Mouse (Mus musculus) lung, adult 18-20 months (tissue): ENCODE results near the gene Dcaf5.

Experiments
- DNase-seq, 2 experiments: peaks; one replicate each; pipeline ENCODE4 v3.0.0; 2022; ENCODE audit warnings: mixed read lengths in 2 of 2

Dcaf5 gene

DNA sequence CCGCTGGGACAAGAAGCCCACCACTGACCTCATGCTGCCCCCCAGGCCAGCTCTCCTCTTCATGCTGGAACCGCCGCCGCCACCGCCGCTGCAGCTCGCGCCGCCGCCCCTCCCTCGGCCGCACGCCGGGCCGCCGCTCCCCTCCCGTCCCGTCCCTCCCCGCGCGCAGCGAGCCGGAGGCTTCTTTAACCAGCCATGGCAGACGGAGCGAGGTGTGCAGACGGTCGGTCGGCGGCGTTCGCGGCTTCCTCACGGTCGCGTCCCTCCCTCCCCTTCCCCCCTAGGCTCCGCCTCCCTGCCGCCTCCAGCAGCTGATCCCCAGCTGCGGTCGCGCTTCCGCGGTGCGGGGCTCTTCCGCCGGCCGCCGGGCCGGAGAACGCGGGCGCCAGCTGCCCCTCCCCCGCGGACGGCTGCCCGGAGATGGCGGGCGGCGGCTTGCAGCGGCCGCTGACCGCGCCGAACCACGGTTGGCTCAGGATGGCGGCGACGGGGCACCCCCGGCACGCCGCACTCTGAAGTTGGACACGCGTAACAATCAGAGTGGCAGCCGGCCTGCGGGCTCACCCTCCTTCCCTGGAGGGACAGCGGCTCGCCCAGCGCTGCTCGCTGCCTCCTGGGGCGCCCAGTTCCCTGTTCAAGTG, at the start of gene Dcaf5:
Dcaf5 (minus strand) TSS at position 266 of the 641 bp plus-strand sequence.
- DNase-seq, result peak; percentile 81 to 85

DNA sequence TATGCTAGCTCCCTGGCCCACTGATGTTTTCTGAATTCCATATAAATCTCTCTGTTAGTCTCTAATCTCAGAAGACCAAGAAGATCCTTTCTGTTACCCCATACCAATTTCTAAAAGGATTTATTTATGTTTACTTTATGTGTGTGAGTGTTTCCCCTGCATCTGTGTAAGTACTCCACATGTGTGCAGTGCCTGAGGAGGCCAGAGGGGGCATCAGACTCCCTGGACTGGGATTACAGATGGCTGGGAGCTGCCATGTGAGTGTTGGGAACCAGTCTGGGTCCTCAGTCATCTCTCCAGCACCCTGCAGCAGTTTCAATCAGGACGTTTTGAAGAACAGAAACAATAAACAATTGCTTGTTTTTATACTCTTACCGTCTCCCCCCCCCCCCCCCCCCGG, 47.0 kb upstream of the Dcaf5 start:
- no peak for DNase-seq

DNA sequence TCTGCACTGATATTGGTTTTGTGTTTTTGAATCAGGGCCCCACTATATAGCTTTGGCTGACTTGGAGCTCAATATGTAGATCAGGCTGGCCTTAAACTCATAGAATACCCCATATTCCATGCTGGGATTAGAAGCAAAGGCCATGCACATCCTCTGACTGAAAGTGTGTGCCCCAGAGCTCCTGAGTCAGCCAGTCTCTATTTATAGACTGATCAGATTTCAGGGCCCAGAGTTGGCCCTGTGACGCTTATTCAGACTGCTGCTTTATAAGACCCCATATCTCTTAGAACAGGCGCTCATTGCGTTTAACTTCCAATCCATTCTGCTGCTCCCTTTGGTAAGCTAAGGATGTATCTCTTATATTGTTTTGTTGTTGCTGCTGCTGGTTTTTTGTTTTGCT, 43.6 kb upstream of the Dcaf5 start:
- no peak for DNase-seq

DNA sequence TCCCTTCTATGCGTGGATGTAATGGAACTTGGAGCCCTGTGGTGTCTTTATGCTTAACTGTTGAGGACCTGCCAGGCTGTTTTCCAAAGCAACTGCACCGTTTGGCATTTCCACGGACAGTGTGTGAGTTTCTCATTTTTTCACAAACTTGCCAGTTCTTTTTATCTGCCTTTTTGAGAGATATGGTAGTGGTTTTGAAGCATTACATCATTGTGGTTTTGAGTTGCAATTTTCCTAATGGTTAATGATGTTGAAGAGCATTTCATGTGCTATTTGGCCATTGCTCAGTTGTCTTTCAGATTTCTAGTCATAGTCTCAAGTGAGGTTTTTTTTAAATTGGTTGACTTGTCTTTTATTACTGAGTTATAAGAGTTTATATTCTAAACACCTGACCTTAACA, 37.3 kb upstream of the Dcaf5 start:
- no peak for DNase-seq

DNA sequence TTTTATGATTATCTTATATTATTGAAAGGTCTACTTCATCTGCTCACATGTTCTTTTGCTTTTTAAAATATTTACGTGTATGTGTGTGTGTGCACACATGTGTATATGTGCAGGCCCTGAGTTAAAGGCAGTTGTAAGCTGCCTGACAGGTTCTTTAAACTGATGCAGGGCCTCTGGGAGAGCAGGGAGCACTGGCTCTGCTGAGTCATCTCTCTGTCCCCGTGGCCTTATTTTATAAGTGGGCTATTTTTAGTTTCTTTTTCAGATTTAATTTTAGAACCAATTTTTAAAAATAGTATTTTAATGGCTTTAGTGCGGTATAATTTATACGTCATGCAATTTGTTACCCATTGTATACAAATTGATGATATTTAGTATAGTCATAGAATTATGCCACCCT, 35.5 kb upstream of the Dcaf5 start:
- no peak for DNase-seq

DNA sequence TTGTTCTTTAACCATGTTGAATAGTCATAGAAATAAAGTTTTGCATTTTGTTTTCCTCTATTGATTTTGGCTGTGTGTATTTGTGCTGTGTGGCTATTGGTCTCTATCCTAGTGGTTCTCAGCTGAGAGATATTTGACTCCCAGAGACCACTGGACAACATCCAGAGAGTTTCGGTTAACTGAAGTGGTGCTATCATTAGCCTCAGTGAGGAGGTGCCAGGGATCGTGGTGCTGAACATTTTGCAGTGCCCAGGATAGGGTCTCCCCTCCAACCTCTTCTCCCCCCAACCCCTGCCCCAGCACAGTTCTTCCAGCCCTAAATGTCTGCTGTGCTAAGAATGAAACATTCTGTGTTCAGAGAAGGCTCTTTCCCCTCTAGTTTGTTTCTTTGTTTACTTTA, 33.8 kb upstream of the Dcaf5 start:
- no peak for DNase-seq

DNA sequence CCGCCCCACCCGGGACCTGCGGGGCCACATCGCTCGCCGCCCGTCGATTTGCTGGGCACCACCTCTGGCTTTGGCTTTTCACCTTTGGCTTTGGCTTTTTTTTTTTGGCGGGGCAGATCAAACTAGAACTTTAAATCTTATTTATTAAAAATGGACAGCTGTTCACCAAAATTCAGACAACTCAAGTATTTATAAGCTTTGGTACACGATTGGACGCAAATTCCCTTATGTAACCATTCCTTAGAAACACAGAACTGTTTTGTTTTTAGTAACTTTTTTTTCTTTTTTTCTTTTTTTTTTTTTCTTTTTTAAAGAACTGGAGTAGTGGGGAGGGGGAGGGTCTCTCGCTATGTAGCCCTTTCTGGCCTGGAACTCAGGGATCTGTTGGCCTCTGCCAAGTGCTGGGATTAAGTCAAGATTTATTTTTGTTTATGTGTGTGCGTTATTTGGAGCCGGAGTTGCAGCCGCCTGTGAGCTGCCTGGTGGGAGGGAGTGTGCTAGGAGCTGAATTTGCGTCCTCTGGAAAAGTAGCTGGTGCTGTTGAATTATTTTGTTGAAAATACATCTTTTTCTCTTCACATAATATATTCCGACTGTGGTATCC, 27.4 kb upstream of the Dcaf5 start:
- DNase-seq, result no peak

DNA sequence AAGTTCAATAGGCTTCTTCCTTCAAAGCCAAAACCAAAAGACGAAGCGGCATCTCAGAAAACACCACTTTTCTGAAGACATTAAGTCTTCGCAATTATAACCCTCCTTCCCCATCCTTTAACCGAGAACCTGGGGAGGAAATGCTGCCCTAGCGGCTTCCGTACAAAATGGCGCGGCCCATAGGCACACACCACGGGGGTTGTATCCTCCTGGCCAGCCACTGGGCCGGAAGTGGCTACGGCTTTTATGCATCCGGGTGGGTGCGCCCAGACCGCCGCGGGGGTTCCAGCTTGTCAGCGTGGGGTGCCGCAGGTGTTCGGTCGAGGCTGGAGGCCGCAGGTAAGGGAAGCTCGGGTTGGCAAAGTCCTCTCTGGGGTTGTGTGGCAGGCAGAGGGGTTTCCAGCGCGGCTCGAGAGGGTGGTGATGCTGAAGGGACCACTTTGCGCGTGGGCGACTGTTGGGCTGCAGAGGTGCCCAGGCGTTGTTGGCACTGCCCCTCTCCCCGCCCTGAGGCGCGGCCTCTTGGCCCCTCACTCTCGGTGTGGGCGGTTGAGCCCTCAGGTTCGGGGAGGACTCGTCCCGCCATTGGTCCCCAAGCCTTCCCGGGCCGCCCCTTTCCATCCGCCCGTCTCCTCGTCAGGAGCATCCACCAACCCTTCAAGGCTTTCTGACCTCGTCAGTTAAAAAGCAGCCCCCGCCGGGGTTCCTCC, 26.7 kb upstream of the Dcaf5 start, which contains the start of gene Exd2:
Exd2 (plus strand) TSS at position 154 of the 710 bp plus-strand sequence.
- peak; percentile 91 to 93 for DNase-seq

DNA sequence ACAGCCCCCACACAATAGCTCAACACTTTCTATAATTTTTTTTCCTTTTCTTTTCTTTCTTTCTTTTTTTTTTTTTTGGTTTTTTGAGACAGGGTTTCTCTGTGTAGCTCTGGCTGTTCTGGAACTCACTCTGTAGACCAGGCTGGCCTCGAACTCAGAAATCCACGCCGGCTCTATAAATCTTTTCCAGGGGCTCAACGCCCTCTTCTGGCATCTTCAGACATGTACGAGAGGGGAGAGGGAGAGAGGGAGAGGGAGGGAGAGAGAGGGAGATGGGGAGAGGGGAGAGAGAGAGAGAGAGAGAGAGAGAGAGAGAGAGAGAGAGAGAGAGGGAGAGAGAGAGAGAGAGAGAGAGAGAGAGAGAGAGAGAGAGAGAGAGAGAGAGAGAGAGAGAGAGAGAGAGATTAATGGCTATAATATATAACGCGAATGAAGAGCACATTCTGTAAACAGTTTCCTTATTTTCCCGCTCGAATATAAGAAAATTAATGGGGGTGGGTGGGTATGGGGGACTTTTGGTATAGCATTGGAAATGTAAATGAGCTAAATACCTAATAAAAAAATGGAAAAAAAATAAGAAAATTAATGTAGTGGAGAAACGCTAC, 26.0 kb upstream of the Dcaf5 start:
- peak in 1 of 2 experiments; percentile 7 for DNase-seq

- DNase-seq, result no peak
Measured at GRCm38 (mm10) chr12:80458033-80458432, 21.6 kb upstream of the Dcaf5 start.

- no peak for DNase-seq
Measured at GRCm38 (mm10) chr12:80453506-80453905, 17.1 kb upstream of the Dcaf5 start.

DNA sequence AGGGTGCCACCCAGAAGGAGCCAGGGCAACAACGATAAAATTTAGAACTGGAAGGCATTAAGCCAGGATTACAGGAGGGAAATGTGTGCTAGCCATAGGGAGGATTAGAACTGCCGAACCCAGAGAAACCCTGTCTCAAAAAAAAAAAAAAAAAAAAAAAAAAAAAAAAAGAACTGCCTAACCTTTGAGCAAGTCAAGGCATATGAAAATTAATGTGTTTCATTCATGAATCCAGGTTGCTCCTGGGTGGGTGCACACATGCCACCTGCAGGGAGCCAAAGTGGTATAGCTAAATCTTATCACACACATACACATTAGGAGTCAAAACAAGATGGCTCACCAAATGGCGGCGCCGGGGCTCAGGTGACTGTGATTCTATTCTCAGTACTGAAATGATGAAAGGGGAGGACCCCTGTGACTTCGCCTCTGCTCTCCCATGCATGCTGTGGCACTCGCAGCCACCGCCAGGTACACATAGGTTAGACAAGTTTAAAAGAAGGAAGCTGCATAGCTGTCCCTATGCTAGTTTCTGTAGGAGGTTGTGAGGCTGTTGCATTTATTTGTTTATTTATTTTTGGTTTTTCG, 8.2 kb upstream of the Dcaf5 start:
- no peak for DNase-seq

DNA sequence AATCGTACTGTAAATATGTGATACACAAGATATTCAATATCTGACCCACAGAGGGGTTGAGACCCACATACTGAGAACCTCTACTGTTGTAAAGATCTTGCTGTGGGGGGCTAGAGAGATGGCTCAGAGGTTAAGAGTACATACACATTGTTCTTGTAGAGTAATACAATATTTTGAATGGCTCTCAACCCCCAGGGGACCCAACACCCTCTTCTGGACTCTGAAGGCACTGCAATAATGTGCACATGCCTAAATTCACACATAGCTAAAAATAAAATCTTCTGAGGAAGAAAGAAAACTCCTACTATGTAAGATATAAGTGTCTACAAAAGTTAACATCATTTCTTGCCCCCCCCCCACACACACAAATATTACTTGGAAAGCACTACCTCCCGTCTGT, 4.6 kb upstream of the Dcaf5 start:
- no peak for DNase-seq

- no peak for DNase-seq
Measured at GRCm38 (mm10) chr12:80437051-80437675, 762 bp upstream of the Dcaf5 start.

GRCm38 (mm10) chr12:80435887-80436286, 514 bp downstream of the Dcaf5 start:
- no peak for DNase-seq

GRCm38 (mm10) chr12:80434961-80435691, 1.3 kb downstream of the Dcaf5 start:
- DNase-seq, result peak; percentile 67 to 72

GRCm38 (mm10) chr12:80434601-80434960, 1.8 kb downstream of the Dcaf5 start:
- peak in 1 of 2 experiments; percentile 56 for DNase-seq

DNA sequence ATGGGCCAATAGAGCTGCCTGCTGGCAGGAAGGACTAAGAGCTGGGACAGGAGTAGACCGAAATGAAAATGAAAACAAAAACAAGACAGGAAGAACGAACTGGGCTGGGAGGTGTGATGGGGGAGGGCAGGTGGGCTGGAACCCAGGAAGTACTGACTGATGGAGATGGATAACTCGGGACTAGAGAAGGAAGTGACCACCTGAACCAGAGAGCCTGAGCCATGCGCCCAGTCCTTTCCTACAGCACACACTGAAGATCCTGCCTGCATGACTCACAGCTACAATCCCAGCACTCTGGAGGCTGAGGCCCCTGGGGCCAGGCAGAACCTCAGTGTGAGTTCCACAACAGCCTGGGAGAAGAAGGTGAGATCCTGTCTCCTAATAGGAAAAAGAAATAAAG, 3.1 kb downstream of the Dcaf5 start:
- DNase-seq, result no peak

GRCm38 (mm10) chr12:80427683-80428082, 8.7 kb downstream of the Dcaf5 start:
- no peak for DNase-seq

DNA sequence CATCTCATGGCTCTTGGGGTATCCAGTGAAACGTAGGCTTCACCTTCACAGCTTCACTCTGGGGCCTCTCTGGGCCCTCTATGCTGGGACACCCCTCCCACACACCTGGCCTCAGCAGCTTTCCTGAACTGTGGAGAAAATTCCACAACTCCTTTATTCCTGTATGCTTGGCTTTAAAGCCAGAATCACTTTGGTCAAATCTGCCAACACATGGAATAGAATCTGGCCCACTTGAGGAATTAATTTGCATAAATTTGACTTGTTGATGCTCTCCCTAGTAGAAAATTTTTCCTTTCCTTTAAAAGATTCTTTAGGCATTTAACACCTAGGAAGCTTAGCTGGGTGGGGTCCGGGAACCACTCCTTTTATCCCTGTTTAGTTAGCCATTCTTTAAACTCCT, 21.3 kb downstream of the Dcaf5 start:
- no peak for DNase-seq

- no peak for DNase-seq
Measured at GRCm38 (mm10) chr12:80410855-80411254, 25.5 kb downstream of the Dcaf5 start.

DNA sequence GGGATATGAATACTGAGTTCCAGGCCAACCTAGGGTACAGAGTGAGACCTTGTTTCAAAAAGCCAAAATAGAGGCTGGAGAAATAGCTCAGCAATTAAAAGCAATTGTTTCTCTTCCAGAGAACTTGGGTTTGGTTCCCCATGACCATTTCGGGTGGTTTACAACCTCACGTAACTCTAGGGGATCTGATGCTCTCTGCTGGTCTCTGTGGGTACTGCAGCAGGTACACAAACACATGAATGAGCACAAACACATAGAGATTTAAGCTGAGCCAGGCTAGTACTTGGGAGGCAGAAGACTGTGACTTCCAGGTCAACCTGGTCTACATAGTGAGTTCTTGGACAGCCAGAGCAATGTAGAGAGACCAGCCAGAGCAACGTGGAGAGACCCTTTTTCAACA, 28.6 kb downstream of the Dcaf5 start:
- DNase-seq, result peak; percentile 17 to 33
